Mouse (Mus musculus) myocyte (in vitro differentiated cells): ENCODE results near the gene Ntpcr.

Source experiments
- CEBPB ChIP-seq: IDR thresholded peaks from 2 replicates; pipeline ENCODE4 v1.6.1; 2011; ENCODE audit warnings: mild to moderate bottlenecking, moderate library complexity; ENCODE audit not compliant: poor library complexity, insufficient read depth, severe bottlenecking
- E2F4 ChIP-seq: IDR thresholded peaks from one replicate; pipeline ENCODE4 v1.6.1; 2011; ENCODE audit warnings: mild to moderate bottlenecking, control low read depth, moderate library complexity; ENCODE audit not compliant: insufficient read depth
- MAX ChIP-seq: IDR thresholded peaks from one replicate; pipeline ENCODE4 v1.6.1; 2011; ENCODE audit warnings: low read depth, mild to moderate bottlenecking, control low read depth
- MYOD1 ChIP-seq, 3 experiments: IDR thresholded peaks; one replicate each; pipeline ENCODE4 v1.6.1; 2011; ENCODE audit warnings: control low read depth in 2 of 3, low read depth in 2 of 3, mild to moderate bottlenecking in 2 of 3, moderate library complexity in 1 of 3; ENCODE audit not compliant: insufficient read length in 2 of 3, control insufficient read depth in 1 of 3
- POLR2A ChIP-seq: IDR thresholded peaks from one replicate; pipeline ENCODE4 v1.6.1; 2011; ENCODE audit warnings: low read depth, mild to moderate bottlenecking, control low read depth, moderate library complexity; ENCODE audit not compliant: insufficient read length
- POLR2AphosphoS2 ChIP-seq: IDR thresholded peaks from one replicate; pipeline ENCODE4 v1.6.1; 2011; ENCODE audit warnings: low read depth, control low read depth; ENCODE audit not compliant: insufficient read length
- REST ChIP-seq: IDR thresholded peaks from one replicate; pipeline ENCODE4 v1.6.1; 2011; ENCODE audit warnings: mild to moderate bottlenecking, control low read depth, moderate library complexity; ENCODE audit not compliant: insufficient read depth, insufficient read length
- TCF12 ChIP-seq: IDR thresholded peaks from one replicate; pipeline ENCODE4 v1.6.1; 2011; ENCODE audit warnings: mild to moderate bottlenecking, control low read depth; ENCODE audit not compliant: poor library complexity, insufficient read depth, severe bottlenecking
- USF1 ChIP-seq: IDR thresholded peaks from one replicate; pipeline ENCODE4 v1.6.1; 2011; ENCODE audit warnings: low read depth, mild to moderate bottlenecking, control low read depth, moderate library complexity

DNA sequence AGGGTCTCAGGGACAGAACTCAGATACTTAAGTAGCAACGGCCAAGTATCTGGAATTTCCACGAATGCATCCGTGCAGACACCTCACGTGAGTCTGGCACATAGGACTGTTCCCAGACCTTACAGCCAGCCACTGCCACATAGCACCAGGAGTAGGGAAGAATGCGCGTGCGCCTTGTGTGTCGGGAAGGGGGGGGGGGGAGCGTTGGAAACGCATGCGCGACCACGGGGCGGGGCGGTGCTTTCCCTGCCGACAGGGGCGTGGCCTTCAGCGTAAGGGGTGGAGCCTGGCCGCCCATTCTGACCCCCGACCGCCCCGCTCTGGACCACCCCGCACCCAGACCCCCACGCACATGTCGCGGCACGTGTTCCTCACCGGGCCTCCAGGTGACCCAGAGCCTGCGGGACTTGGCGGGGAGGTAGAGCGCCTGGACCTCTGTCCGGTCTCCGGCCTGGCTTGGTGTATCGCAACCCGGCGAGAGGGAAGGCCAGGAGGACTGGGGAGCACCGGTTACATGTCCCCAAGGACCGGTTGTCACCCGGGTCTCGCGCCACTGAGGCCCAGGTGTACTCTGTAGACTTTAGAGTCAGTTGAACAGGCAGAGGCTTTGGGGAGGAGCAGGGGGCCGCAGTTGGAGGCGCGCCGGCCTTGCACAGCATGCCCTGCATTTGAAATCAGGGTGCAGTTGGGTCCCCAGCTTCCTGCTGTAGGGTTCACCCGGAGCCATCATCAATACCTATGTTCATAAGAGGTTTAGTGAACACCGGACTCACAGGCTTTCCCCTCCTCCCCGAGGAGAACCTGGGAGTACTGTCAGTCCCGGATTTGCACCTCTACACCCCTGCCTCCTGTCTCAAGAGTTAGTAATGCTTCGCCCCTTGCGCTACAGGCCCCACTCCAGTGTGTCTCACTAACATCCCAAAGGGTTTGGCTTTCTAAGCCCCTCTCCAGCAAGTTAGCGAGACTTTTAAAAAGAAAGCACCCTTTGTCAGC is 4.5 kb downstream of the Ntpcr start:
- TF ChIP-seq POLR2A = no peak
- no peak for TF ChIP-seq E2F4
- no peak for TF ChIP-seq MAX
- no peak for TF ChIP-seq REST
- TF ChIP-seq TCF12 = no peak
- TF ChIP-seq MYOD1 (IDR thresholded peaks at IDR 0.05; ENCODE audit: control insufficient read depth in 1 of 3, insufficient read length in 2 of 3, low read depth in 2 of 3) = no peak
- TF ChIP-seq POLR2AphosphoS2 = no peak
- no peak for TF ChIP-seq USF1
- TF ChIP-seq CEBPB = no peak
